Mouse (Mus musculus) olfactory bulb, adult 2 months (tissue): ENCODE results near the gene Dleu7. TPM values are rescaled to one million over a fixed set of nuclear protein-coding genes. Genes with fewer than 3 reads are reported as not detected.

Experiments used
- H3K27ac ChIP-seq: fragments of 200-500 bp; 2 replicates; pipeline ENCODE4 v1.5.1; 2012; ENCODE audit warnings: low read depth, low read length; ENCODE audit not compliant: insufficient read depth
- H3K4me1 ChIP-seq: fragments of 200-500 bp; 2 replicates; pipeline ENCODE4 v1.6.1; 2012; ENCODE audit warnings: low read length; ENCODE audit not compliant: control insufficient read depth, insufficient read depth
- H3K4me3 ChIP-seq: fragments of 200-500 bp; 2 replicates; pipeline ENCODE4 v1.5.1; 2012; ENCODE audit warnings: mild to moderate bottlenecking, low read depth, low read length, moderate library complexity; ENCODE audit not compliant: insufficient read depth
- CTCF ChIP-seq: fragments of 200-500 bp; IDR thresholded peaks from 2 replicates; pipeline ENCODE4 v1.5.1; 2012; ENCODE audit warnings: low read depth, mild to moderate bottlenecking, low read length, moderate library complexity; ENCODE audit not compliant: insufficient read depth
- POLR2A ChIP-seq: fragments of 200-500 bp; IDR thresholded peaks from 2 replicates; pipeline ENCODE4 v1.6.1; 2012; ENCODE audit warnings: mild to moderate bottlenecking, low read depth, low read length, moderate library complexity; ENCODE audit not compliant: insufficient read depth
- WGBS: fragments of 180-500 bp; shearing (Covaris S2); methylation state at CpG from one replicate; pipeline ENCODE4 v1.1.7; 2018; 5-methylcytosine and 5-hydroxymethylcytosine counted together
- polyA plus RNA-seq: library from polyadenylated mRNA; stranded (reverse); fragments of >200 nt; gene quantifications from 2 replicates; pipeline ENCODE4 v1.2.4, GENCODE M21; 2012; ENCODE audit warnings: low replicate concordance; ENCODE audit not compliant: missing spikeins, insufficient read depth, insufficient read length

Dleu7 gene
- polyA plus RNA-seq, 1 experiment: not detected

- no peak overlapping the region for H3K27ac ChIP-seq
- no peaks in the 10 kb centered on the region for H3K4me1 ChIP-seq
- 50% methylated on average over 8 of the region's 8 CpGs for WGBS
- TF ChIP-seq CTCF (no peak), POLR2A (no peak)
- no peak overlapping the region for H3K4me3 ChIP-seq
Measured at GRCm38 (mm10) chr14:62254371-62254770, 38.5 kb downstream of the Dleu7 start.

GRCm38 (mm10) chr14:62251999-62252398 is 40.8 kb downstream of the Dleu7 start:
- Histone ChIP-seq H3K27ac (no peak overlapping the region), H3K4me1 (no peaks in the 10 kb centered on the region), H3K4me3 (no peak overlapping the region)
- WGBS: 7% methylated on average over 4 of the region's 4 CpGs
- TF ChIP-seq POLR2A (no peak), CTCF (no peak)

DNA sequence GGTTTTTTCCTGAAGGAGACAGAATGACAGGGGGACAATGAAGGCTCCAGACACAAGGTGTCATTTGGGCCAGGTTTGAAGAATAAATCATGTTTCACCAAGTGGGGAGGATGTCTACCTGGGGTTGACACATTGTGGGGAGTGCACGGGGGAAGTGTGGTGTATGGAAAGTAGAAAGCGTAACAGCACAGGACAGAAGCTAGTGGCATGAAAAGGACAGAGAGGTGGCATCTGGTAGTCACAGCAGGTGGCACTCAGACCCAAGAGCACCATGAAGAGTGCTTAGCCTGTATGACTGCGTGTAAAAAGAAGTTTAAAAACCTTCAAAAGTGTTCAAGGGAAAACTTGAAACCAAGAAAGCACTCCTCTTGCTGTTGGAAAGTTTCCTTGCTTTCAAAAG is 42.8 kb downstream of the Dleu7 start:
- no peak for TF ChIP-seq CTCF
- no peak for TF ChIP-seq POLR2A
- 90% methylated on average over 3 of the region's 3 CpGs for WGBS
- H3K4me3 ChIP-seq: no peak overlapping the region

DNA sequence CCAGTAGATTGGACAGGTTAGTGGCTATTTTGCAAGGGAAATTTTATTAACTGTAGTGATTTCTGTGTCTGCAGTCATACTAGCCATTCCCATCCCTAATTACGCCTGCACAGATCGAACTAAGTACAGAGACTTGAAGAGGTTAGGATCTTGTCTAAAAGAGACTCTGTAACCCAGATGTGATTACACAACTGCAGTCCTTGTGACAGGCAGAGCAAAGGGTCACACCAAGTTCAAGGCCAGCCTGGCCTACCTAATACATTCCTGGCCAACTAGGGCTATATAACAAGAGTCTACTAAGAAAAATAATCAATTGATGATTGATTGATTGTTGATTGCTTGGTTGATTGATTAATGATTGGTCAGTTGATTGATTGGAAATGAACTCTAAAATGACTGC is 43.6 kb downstream of the Dleu7 start:
- Histone ChIP-seq H3K27ac (no peak overlapping the region), H3K4me3 (no peak overlapping the region), H3K4me1 (no peaks in the 10 kb centered on the region)
- WGBS: 98% methylated on average over 2 of the region's 2 CpGs
- TF ChIP-seq POLR2A (no peak), CTCF (no peak)

More for the DNA sequence above, 42.8 kb downstream of the Dleu7 start:
- H3K27ac ChIP-seq: no peak overlapping the region
- no peaks in the 10 kb centered on the region for H3K4me1 ChIP-seq

GRCm38 (mm10) chr14:62248796-62249195 is 44.1 kb downstream of the Dleu7 start:
- TF ChIP-seq CTCF (no peak), POLR2A (no peak)
- Histone ChIP-seq H3K27ac (no peak overlapping the region), H3K4me3 (no peak overlapping the region), H3K4me1 (no peaks in the 10 kb centered on the region)
- 84% methylated on average over 10 of the region's 10 CpGs for WGBS

- no peak for TF ChIP-seq POLR2A
- TF ChIP-seq CTCF: no peak
- 81% methylated on average over 7 of the region's 7 CpGs for WGBS
- Histone ChIP-seq H3K27ac (no peak overlapping the region), H3K4me3 (no peak overlapping the region), H3K4me1 (no peaks in the 10 kb centered on the region)
Measured at GRCm38 (mm10) chr14:62248345-62248744, 44.5 kb downstream of the Dleu7 start.

DNA sequence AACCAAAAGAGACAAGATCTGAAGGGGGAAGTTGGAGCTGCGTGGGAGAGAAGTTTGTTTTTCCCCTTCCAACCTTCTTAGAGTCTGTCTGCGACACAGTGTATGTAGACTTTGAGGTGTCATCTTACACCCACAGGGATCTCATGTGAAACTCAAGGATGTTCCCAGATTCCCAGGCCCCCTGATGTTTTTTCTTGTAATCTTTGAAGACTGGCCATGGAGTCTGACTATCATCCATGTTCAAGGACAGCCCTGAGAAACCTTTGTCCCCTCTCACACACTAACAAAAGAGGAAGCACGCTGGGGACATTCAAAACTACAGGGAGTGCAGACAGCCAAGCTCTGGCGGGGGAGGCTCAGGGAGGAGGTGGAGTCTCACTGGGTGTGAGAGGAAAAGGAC is 47.3 kb downstream of the Dleu7 start:
- Histone ChIP-seq H3K4me1 (no peaks in the 10 kb centered on the region), H3K4me3 (no peak overlapping the region), H3K27ac (no peak overlapping the region)
- 65% methylated on average over 4 of the region's 4 CpGs for WGBS
- no peak for TF ChIP-seq CTCF
- TF ChIP-seq POLR2A: no peak

DNA sequence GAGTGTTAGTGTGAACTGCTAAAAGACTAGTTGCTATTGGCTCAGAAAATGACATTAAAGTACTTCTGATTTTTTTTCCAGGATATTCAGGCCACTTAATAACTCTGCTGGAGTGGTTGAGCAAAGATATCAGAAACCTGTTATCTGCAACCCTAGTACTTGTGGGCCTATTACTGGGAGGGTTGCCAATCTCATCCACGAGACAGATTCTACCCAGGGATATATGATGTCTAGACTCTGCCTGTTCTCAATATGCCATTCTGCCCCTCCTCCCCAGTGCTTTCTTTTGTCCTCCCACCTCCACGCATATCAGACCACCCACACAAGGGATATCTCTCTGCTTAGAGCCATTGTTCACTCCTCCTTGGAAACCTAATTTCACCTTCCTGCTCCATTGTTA is 49.3 kb downstream of the Dleu7 start:
- Histone ChIP-seq H3K4me3 (no peak overlapping the region), H3K27ac (no peak overlapping the region), H3K4me1 (no peaks in the 10 kb centered on the region)
- 79% methylated on average over 2 of the region's 2 CpGs for WGBS
- no peak for TF ChIP-seq CTCF
- TF ChIP-seq POLR2A: no peak

GRCm38 (mm10) chr14:62235969-62236368 is 56.9 kb downstream of the Dleu7 start:
- Histone ChIP-seq H3K27ac (no peak overlapping the region), H3K4me3 (no peak overlapping the region), H3K4me1 (0 out of 2 replicates have a peak, but pooled peaks cover 2% of the 10 kb centered on the region)
- no peak for TF ChIP-seq POLR2A
- TF ChIP-seq CTCF: no peak
- 43% methylated on average over 7 of the region's 7 CpGs for WGBS

- TF ChIP-seq POLR2A: no peak
- no peak for TF ChIP-seq CTCF
- Histone ChIP-seq H3K4me3 (no peak overlapping the region), H3K27ac (no peak overlapping the region), H3K4me1 (0 out of 2 replicates have a peak, but pooled peaks cover 2% of the 10 kb centered on the region)
- WGBS: 85% methylated on average over 1 of the region's 1 CpGs
Measured at GRCm38 (mm10) chr14:62235214-62235613, 57.6 kb downstream of the Dleu7 start.

GRCm38 (mm10) chr14:62230968-62231367 is 61.9 kb downstream of the Dleu7 start:
- TF ChIP-seq POLR2A (no peak), CTCF (no peak)
- 72% methylated on average over 3 of the region's 3 CpGs for WGBS
- Histone ChIP-seq H3K4me3 (no peak overlapping the region), H3K27ac (no peak overlapping the region), H3K4me1 (0 out of 2 replicates have a peak, but pooled peaks cover under 1% of the 10 kb centered on the region)
